Mouse (Mus musculus) erythroid progenitor cell, adult 5-6 weeks (primary cell): ENCODE measurements around the gene Cpne2. TPM values are rescaled to one million over a fixed set of nuclear protein-coding genes. Genes with fewer than 3 reads are reported as not detected.
A peak's percentile ranks its signal among the peaks of the same experiment; 100 is the strongest.

ENCODE experiments used
- ATAC-seq: replicated peaks from 2 replicates; pipeline ENCODE4 v1.8.0; 2016; ENCODE audit warnings: moderate number of reproducible peaks, mild to moderate bottlenecking, moderate TSS enrichment, inconsistent platforms; ENCODE audit not compliant: poor library complexity, low FRiP score, severe bottlenecking
- total RNA-seq, 2 experiments: library from RNA; stranded (forward) in 1 of 2; stranded (reverse) in 1 of 2; fragments of 150-400 nt in 1 of 2; fragments of 186-747, 209-891 nt in 1 of 2; gene quantifications; 2 replicates each; pipeline versions ENCODE4 v1.2.3 to v1.2.4; 2015 to 2017; ENCODE audit warnings: low replicate concordance in 2 of 2

Gene Cpne2
- total RNA-seq (2015; ENCODE audit: low replicate concordance) (25.2 and 37.3 TPM in 2 replicates), total RNA-seq (2017; ENCODE audit: low replicate concordance) (14.5 and 18.7 TPM in 2 replicates)

GRCm38 (mm10) chr8:94532873-94533671 lies at the start of gene Cpne2:
Gene Cpne2 (plus strand): TSS chr8:94532990.
- peak; percentile 77 for ATAC-seq

GRCm38 (mm10) chr8:94485288-94485687 lies 47.5 kb upstream of the Cpne2 start:
- no peak for ATAC-seq

DNA sequence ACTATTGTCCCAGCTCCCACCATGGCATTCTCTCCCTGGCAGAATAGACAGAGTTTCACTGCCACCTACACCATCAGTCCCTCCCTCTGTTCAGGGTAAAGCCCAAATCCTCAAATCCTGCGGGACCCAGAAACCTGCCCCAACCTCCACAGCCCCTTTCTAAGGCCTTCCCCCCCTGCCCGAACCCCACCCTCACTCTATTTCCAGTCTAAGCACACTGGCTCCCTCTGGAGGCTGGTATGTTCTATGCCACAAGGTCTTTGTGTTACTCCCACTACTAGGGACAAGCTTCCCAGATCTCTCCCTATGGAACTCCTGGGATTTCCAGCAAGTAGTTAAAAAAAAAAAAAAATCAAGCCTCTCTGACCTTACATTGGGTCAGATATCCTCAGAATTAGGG lies 46.9 kb upstream of the Cpne2 start:
- ATAC-seq = no peak

DNA sequence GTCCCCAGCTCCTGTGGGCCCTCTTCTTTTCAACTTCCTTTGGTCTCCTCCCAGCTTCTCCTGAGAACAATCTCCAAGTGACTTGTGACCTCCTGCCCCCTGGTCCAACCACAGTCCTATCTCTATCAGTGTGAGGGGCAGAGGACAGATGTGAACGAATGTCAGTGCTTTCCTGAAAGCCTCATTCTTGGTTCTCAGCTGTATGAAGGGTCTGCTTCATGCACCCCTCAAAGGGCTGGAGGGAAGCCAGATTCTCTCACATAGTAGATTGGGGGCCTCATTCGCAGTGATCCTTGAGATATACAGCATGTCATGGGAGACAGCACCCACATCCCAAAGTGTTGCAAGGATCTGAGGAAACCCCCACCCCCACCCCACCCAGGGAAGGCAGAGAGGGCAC lies 44.8 kb upstream of the Cpne2 start:
- no peak for ATAC-seq

DNA sequence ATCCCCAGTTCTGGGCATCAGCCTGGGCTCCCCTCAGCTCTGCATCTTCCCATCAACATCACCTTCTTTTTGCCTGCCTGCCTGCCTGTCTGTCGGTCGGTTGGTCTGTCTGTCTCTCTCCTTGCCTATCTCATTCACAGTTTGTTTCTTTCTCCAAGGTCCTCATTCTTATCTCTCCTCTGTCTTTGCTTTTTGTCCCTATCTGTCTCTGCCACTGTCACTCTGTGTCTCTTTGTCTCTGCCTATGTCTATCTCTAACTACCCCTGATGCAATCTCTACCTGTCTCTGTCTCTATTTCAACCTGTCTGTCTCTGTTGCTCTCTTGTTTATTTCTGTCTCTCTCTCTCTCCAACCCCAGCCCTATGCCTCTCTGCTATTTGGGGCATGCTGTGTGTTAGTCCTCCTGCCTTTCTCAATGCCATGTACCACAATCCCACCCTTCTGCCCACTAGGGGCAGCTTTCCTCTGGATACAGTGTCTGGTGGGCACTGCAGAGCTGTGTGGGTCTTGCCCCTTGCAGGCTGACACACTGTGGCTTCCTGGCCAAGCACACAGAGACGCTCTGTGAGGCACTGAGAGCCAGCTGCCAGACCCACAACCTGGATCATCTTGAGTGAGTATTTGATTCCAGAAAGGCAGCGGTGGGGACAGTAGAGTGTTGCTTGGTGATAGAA lies 42.8 kb upstream of the Cpne2 start:
- no peak for ATAC-seq

DNA sequence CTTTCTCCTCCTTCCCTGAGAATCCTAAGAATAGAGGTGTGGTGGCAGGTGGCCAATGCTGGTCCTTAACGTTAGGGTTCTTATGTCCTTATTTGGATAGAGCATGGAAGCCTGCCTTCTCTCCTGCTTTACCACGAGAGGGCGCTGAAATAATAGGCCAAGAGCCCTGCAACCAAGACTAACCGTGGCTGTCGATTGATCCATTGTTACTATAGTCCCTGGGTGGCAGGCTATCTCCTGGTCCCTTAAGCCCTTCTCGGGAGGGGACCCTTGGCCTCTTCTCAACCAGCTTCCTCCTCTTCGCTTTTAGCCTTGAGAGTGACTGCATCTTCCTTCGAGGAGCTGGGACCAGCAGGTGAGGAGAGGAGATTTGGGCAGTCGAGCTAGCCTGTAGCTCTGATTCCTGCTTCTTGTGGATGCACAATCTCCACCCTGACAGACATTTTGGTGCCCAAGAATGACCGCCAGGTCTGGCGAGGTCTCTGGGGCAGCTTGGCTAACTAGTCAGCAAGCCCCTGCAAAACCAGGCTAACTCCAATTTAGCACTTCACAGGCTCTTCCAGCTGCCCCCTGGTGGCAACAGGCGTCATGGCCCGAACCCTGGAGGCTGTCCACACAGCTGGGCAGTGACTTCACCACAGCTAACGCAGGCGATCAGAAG lies 40.6 kb upstream of the Cpne2 start:
- ATAC-seq = peak; percentile 82

DNA sequence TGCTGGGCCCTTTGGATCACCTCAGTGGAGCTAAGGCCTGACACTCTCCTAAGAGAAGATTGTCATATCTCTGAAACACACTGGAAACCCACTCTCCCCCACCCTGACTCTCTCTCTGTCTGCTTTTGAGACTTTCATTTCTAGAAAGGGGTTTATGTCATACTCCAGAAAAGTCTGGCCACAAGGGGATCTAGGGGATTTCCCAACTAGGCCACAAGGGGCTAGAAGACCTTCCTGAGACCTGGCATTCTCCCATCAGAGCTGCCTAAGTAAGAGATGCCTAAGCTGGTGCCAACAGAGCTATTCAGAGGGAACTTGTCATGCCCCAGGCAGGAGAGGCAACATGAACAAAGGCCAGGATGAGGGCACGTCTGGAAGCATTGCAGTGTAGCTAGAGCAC lies 39.5 kb upstream of the Cpne2 start:
- no peak for ATAC-seq

GRCm38 (mm10) chr8:94515430-94516208 lies 17.2 kb upstream of the Cpne2 start:
- peak; percentile 60 for ATAC-seq

- ATAC-seq = no peak; the same call in 1 of the 2 replicates
Measured at GRCm38 (mm10) chr8:94516209-94516593, 16.6 kb upstream of the Cpne2 start.

- ATAC-seq = no peak
Measured at GRCm38 (mm10) chr8:94516766-94517165, 16.0 kb upstream of the Cpne2 start.

DNA sequence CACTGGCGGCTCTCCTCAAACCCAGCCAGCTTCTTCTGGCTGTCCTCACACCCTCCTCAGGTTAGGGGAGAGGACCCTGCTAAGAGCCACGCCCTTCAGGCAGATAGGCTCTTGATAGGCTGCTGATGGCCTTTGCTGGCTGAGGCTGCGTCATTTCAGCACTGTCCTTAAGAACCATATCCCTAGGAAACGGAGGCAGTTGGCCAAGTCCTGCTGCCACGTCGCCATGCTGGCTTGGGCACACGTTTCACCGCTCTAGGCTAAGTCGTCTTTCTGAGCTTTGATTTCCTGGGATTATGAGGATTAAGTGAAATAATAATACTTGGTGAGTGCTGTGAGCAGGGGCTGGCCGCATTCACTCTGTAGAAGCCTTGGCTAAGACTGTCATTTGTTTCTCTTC lies 14.5 kb upstream of the Cpne2 start:
- no peak for ATAC-seq

DNA sequence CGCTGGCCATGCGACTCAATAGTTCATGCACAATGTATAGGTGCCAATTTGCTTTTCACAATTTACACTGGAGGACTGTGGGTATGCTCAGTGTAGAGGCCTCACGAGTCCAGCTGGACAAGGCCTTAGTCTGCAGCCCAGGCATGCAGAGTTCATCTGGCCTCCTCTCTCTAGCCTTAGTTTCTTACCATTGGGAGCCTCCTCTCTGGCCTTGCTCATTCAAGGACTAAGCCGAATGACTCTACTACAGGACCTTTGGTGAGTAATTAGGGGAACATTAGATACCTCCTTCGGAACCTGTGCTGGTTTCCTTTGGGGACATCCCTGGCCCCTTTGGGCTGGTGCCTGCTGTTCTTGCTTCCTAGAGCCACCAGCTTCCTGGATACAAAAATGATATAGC lies 13.8 kb upstream of the Cpne2 start:
- ATAC-seq = no peak

DNA sequence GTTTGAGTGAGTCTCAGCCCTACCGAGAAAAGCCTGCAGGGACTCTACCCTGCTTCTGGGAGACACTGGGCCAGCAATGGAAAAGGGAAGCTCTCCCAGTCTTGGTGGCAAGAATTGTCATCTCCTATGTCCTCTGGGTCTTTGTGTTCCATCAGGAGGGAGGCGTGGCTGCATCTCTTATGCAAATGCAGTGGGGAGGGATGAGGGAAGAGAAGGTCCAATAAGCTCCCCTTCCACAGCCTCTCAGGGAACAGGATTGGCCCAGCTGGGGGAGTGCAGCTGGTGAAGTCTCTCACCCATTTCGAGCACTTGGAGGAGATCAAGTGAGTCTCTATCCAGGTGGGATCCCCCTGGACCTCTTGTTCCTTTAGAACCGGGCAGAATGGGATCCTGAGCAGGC lies 11.3 kb upstream of the Cpne2 start:
- ATAC-seq = no peak

DNA sequence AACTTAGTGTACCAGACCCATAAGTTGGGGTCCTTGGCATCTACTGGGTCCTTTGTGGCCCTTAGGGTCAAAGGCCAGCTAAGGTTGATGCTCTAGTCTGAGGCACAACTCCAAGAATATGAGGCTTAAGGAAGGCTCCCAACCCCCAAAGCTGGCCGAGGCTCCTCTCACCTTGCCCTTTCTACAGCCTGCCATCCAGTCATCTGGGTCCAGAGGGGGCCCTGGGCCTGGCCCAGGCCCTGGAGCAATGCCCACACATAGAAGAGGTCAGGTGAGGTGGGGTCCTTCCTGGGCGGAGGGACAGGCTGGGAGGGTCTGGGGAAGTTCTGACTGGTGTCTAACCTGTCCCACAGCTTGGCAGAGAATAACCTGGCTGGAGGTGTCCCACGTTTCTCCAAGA lies 10.3 kb upstream of the Cpne2 start:
- no peak for ATAC-seq

DNA sequence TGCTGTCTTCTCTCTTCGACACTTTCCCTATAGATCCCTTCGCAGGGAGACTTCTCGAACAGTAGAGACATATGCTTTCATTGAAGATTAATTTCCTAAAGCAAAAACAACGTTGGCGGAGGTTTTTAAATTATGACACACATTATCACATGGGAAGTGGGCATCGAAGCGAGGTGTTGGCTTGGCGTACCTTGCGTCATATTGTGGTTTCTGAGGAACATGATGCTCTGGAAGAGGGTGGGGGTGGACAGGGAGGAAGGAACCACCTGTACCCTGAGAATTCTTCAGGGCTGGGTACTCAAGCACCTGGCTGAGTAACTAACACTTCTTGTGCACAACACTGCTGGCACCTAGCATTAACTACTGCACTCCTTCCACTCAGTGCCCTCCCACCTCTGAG lies 8.2 kb upstream of the Cpne2 start:
- ATAC-seq = no peak

DNA sequence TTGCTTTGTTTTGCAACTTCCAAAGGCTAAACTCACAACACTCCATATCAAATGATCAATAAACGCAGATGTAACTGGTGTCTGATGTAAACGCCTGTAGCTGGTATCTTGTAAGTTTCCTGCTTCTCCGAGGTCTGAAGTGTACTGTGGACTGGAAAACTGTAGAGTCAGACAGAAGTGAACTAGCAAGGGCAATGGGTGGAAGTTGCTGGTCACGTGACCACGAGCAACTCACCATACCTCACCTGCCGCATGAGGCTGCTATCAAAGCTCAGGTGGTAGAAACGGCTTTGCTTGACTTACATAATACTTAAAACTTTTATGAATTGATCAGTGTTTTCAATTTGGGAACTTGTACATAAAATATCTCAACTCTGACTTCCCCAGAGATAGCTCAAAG lies 5.6 kb upstream of the Cpne2 start:
- no peak for ATAC-seq

DNA sequence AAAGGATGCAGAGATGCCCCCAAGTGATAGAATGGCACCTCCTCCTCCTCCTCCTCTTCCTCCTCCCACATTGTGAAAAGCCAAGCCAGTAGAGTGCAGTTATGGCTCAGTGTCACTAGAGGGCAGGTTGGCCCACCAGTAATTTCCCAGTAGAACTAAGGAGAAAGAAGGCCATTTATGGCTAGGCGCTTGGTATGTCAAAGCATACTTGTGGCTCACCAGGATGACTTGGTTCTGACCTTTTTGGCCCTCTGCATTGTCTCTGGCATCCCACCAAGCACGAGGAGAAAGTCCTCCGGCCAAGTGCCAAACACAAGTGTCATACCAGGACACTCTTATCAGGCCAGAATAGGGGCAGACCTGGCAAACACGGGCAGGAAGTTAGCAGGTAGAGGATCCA lies 4.5 kb upstream of the Cpne2 start:
- ATAC-seq = peak; percentile 80

GRCm38 (mm10) chr8:94529875-94530274 lies 2.9 kb upstream of the Cpne2 start:
- ATAC-seq = no peak

DNA sequence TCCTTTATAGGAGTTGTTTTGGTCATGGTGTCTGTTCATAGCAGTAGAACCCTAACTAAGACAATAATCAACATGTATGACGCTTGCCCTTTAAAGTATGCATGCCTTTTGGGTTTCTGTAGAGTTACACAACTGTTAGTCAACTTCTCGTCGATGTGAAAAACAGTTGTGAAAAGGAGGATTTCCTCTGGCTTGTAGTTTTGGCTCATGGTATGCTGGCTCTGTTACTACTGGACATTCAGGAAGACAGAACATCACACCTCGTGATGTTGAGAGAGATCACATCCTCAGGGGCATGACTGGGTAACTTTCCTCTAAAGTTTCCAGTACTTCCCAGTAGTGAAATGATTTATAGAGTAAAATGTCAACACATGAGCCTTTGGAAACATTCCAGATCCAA lies 2.1 kb upstream of the Cpne2 start:
- no peak for ATAC-seq

DNA sequence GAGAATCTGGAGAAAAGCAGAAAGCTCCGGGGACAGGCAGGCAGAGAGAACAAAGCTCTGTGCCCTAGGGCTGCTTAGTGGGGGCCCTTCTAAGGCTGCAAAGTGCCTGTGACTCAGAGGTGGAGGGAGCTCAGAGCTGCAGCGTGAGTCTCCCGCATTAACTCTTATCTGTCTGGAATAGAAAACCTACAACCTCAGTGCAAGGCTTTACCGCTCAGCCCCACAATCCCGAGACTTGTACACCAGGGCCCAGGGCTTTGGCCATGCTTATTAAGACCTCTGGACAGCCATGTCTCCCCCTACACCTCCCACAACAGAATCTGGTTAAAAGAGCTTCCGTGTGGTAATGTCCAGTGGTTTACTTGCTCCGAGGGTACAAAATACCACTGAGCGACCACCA lies 790 bp upstream of the Cpne2 start:
- no peak for ATAC-seq
